Mouse (Mus musculus) stomach, postnatal 0 days (tissue): ENCODE measurements at regions not wholly inside any gene's neighbourhood (a gene's known extent, or its start where the extent isn't known, plus 50 kb on each side); places are given as distances from the start of the nearest gene placed in this dataset.

ENCODE experiments used
- CTCF ChIP-seq: IDR thresholded peaks from 2 replicates; pipeline ENCODE4 v1.5.1; 2016; ENCODE audit warnings: antibody characterized with exemption, low read depth, mild to moderate bottlenecking, moderate library complexity
- EP300 ChIP-seq: optimal IDR thresholded peaks from 2 replicates; pipeline ENCODE3; 2016; ENCODE audit warnings: antibody characterized with exemption

GRCm38 (mm10) chr6:84498076-84498475, 95.6 kb downstream of the Cyp26b1 start:
- no peak for TF ChIP-seq CTCF
- TF ChIP-seq EP300 = no peak
